Mouse (Mus musculus) E14TG2a.4 (cell line): ENCODE results near the gene Eif2b5.

ENCODE experiments used
- CTCF ChIP-seq: conservative IDR thresholded peaks from 2 replicates; pipeline ENCODE4 v1.5.1; 2014; ENCODE audit warnings: low read length
- NANOG ChIP-seq: IDR thresholded peaks from 2 replicates; pipeline ENCODE4 v1.6.1; 2014; ENCODE audit warnings: borderline replicate concordance, low read length, mixed read lengths
- POU5F1 ChIP-seq: IDR thresholded peaks from 2 replicates; pipeline ENCODE4 v1.6.1; 2014; ENCODE audit warnings: low read length, borderline replicate concordance

DNA sequence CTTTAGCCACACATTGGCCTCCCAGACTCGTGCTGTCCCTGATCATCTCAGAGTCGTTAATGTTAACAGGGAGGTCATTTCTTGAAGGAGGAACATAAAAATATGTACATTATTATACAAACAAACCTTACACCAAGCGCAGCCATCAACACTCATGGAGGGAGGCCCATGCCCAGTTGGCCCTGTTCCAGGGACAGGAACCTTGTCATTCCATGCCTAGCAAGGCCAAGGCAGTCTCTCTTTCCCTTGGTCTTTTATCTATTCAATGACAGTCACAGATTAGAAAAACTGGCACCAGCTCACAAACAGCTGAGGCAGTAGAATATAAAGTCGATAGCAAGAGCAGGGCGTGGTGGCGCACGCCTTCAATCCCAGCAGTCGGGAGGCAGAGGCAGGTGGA lies 24.4 kb upstream of the Eif2b5 start:
- no peak for TF ChIP-seq CTCF
- TF ChIP-seq POU5F1 = no peak
- no peak for TF ChIP-seq NANOG
